Mouse (Mus musculus) stomach, postnatal 0 days (tissue): ENCODE data around the gene Gm10309. TPM values are rescaled to one million over a fixed set of nuclear protein-coding genes. Genes with fewer than 3 reads are reported as not detected.

Experiments used
- ATAC-seq: fragments of 200-750 bp; cut with Nextera tagmentation; 2 replicates; pipeline ENCODE4 v1.8.0; 2017; ENCODE audit not compliant: low FRiP score, low TSS enrichment
- DNase-seq: peaks from one replicate; pipeline ENCODE4 v3.0.0-alpha.2; 2016; ENCODE audit warnings: low spot score
- H3K27ac ChIP-seq: fragments of 300-500 bp; sonication (generic); replicated peaks from 2 replicates; pipeline ENCODE4 v1.5.1; 2014; ENCODE audit warnings: mild to moderate bottlenecking, control low read depth
- H3K27me3 ChIP-seq: fragments of 300-500 bp; sonication (generic); 2 replicates; pipeline ENCODE4 v1.6.1; 2014; ENCODE audit warnings: low read length; ENCODE audit not compliant: control insufficient read depth, insufficient read depth
- H3K36me3 ChIP-seq: fragments of 300-500 bp; sonication (generic); 2 replicates; pipeline ENCODE4 v1.6.1; 2014; ENCODE audit warnings: low read length, mixed read lengths; ENCODE audit not compliant: control insufficient read depth, insufficient read depth
- H3K4me1 ChIP-seq: fragments of 300-500 bp; sonication (generic); replicated peaks from 2 replicates; pipeline ENCODE4 v1.6.1; 2014; ENCODE audit warnings: antibody characterized with exemption; ENCODE audit not compliant: control insufficient read depth, insufficient read depth
- H3K4me2 ChIP-seq: fragments of 300-500 bp; sonication (generic); replicated peaks from 2 replicates; pipeline ENCODE4 v1.6.1; 2014; ENCODE audit warnings: low read depth, mild to moderate bottlenecking, control low read depth, moderate library complexity
- H3K4me3 ChIP-seq: fragments of 300-500 bp; sonication (generic); 2 replicates; pipeline ENCODE4 v1.5.1; 2014; ENCODE audit warnings: low read depth, low read length, control low read depth
- H3K9ac ChIP-seq: fragments of 300-500 bp; sonication (generic); 2 replicates; pipeline ENCODE4 v1.6.1; 2014; ENCODE audit warnings: mild to moderate bottlenecking, low read length, control low read depth, mixed read lengths
- H3K9me3 ChIP-seq: fragments of 300-500 bp; sonication (generic); 2 replicates; pipeline ENCODE4 v1.6.1; 2016; ENCODE audit warnings: low read length; ENCODE audit not compliant: control insufficient read depth
- CTCF ChIP-seq: IDR thresholded peaks from 2 replicates; pipeline ENCODE4 v1.5.1; 2016; ENCODE audit warnings: antibody characterized with exemption, low read depth, mild to moderate bottlenecking, moderate library complexity
- EP300 ChIP-seq: optimal IDR thresholded peaks from 2 replicates; pipeline ENCODE3; 2016; ENCODE audit warnings: antibody characterized with exemption
- WGBS: fragments of 180-500 bp; shearing (Covaris S2); extraction: QIAGEN DNeasy Blood & Tissue Kit; methylation state at CpG from one replicate; pipeline ENCODE4 v1.1.7; 2014; 5-methylcytosine and 5-hydroxymethylcytosine counted together
- polyA plus RNA-seq: library from polyadenylated mRNA; unstranded; fragments of >200 nt; fragmentation: Nextera tagmentation; extraction: Ambion mirVana; gene quantifications from 2 replicates; pipeline ENCODE4 v1.2.1, GENCODE M21; 2015

Gm10309 gene
- polyA plus RNA-seq, 1 experiment from 2014 or later: 0.08 TPM

GRCm38 (mm10) chr17:86463369-86463768, 41.7 kb downstream of the Gm10309 start:
- TF ChIP-seq CTCF (no peak), EP300 (no peak)
- 0 out of 2 replicates have a peak, but pooled peaks cover 2% of the 10 kb centered on the region for H3K4me1 ChIP-seq
- 74% methylated on average over 3 of the region's 3 CpGs for WGBS
- H3K4me3 ChIP-seq: no peak overlapping the region
- no peak overlapping the region for H3K9ac ChIP-seq
- DNase-seq: no peak
- no peaks in the 10 kb centered on the region for H3K27me3 ChIP-seq
- H3K36me3 ChIP-seq: no peaks in the 10 kb centered on the region
- no peak overlapping the region for H3K4me2 ChIP-seq
- no peaks in the 10 kb centered on the region for H3K9me3 ChIP-seq
- H3K27ac ChIP-seq: no peak overlapping the region
- no peak for ATAC-seq

DNA sequence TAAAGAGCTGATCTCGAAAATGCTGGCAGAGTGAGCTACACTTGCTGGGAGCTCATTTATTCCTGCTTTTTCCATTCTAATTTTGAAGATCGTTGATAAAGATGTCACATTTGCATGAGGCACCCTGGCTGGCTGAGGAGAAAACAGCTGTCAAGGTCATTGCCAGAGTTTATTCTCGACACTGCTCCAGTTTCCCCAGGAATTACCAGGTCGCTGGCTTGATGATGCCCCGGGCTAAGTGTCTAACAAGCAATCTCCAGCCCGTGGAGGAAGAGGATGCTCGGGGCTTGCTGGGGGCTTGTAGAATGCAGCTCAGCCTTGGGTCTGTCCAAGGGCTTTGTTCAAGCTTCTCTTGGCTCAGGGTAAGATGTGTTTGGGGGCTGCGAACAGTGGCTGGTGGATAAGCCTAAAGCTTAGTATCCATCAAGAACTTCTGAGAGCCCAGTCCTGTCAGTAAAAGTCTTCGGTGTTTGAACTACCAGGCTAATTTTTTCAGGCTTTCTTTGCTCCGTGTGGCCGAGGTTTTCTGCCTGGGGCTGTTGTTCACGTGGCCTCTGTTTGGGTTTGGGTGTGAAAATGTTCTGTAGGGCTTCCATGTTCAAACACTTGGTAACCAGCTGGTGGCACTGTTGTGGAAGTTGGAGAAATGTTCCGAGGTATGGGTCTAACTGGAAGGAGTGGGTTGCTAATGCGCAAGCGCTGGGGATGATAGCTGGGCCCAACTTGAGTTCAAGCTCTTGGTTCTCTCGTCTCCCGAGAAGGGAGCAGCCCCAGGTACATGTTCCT, 44.2 kb downstream of the Gm10309 start:
- DNase-seq (no peak), ATAC-seq (no peak)
- no peak overlapping the region for H3K9ac ChIP-seq
- no peaks in the 10 kb centered on the region for H3K27me3 ChIP-seq
- H3K9me3 ChIP-seq: no peaks in the 10 kb centered on the region
- H3K4me1 ChIP-seq: no peaks in the 10 kb centered on the region
- H3K36me3 ChIP-seq: no peaks in the 10 kb centered on the region
- 71% methylated on average over 17 of the region's 17 CpGs for WGBS
- TF ChIP-seq CTCF (peak; percentile 51), EP300 (no peak)
- H3K4me2 ChIP-seq: no peak overlapping the region
- H3K27ac ChIP-seq: no peak overlapping the region
- no peak overlapping the region for H3K4me3 ChIP-seq

DNA sequence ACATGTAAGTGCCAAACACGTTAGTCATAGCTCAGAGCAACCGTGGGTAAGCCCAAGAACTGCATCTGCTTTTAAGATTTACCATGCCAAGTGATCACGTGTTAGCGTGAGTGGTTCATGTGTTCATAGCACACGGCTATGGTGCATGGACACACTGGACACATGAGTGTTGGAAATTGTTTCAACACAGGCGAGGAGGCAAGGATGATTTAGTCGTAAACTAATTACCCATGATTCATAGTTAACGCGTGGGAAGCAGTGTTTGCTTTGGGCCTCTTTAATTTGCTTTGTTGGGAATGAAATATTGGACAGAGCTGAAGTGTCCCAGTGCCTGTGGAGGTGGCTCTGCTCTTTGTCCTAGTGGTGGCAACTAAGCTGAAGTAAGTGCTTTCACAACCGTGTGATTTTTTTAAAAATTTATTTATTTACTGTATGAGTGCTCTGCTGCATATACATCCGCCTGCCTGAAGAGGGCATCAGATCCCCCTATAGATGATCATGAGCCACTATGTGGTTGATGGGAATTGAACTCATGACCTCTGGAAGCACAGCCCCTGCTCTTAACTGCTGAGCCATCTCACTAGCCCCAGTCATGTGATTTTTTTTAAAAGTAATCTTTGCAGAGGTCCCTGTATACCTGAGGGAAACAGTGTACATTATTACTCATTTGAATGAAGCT, 46.6 kb downstream of the Gm10309 start:
- ATAC-seq: peak; percentile 38; the same call in 1 of the 2 replicates
- DNase-seq: no peak
- no peak overlapping the region for H3K4me2 ChIP-seq
- no peaks in the 10 kb centered on the region for H3K9me3 ChIP-seq
- no peaks in the 10 kb centered on the region for H3K36me3 ChIP-seq
- H3K27me3 ChIP-seq: no peaks in the 10 kb centered on the region
- no peak overlapping the region for H3K27ac ChIP-seq
- whole genome bisulfite sequencing: 67% methylated on average over 11 of the region's 11 CpGs
- no peak overlapping the region for H3K4me3 ChIP-seq
- TF ChIP-seq EP300 (no peak), CTCF (peak; percentile 58)
- H3K4me1 ChIP-seq: no peaks in the 10 kb centered on the region
- H3K9ac ChIP-seq: no peak overlapping the region

DNA sequence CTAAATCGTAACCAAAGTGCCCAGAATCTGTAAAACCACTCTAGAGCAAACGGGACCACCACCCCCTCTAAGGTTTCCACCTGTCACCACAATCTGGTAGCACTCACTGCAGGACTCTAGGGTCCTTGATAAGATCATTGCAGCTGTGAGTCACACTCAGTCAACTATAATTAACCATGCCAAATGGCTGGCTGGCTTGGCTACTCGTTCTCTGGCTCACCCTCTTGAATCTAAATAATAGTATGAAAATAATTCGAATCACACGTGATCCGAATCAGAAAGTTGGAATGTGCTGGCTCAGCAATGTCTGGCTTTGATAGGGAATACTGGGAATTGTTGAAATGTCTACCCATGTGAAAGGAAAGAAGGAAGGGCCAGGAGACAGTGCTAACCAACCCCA, 48.5 kb downstream of the Gm10309 start:
- Histone ChIP-seq H3K4me1 (no peaks in the 10 kb centered on the region), H3K4me3 (no peak overlapping the region), H3K9ac (no peak overlapping the region), H3K4me2 (no peak overlapping the region), H3K36me3 (no peaks in the 10 kb centered on the region), H3K27ac (no peak overlapping the region), H3K9me3 (no peaks in the 10 kb centered on the region), H3K27me3 (no peaks in the 10 kb centered on the region)
- DNase-seq: no peak
- TF ChIP-seq CTCF: no peak
- no peak for TF ChIP-seq EP300
- WGBS: 68% methylated on average over 6 of the region's 6 CpGs
- no peak for ATAC-seq

DNA sequence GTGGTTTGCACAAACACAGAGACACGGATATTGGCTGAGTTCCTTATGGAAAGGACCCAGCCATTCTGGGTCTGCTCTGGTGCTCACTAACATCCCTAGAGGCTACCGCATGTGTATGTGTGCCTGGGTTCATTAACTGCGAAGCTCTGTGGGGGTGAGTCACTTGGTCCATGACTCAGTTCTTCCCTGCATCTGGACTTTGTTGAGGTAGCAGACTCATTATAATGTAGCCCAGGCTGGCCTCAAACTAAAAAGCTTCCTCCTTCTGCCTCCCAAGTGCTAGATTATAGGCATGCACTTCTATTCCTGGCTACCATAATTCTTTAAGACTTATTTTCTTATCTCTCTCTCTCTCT, 50.7 kb downstream of the Gm10309 start:
- Histone ChIP-seq H3K4me2 (no peak overlapping the region), H3K27ac (no peak overlapping the region), H3K9ac (no peak overlapping the region), H3K27me3 (no peaks in the 10 kb centered on the region), H3K4me3 (no peak overlapping the region), H3K36me3 (no peaks in the 10 kb centered on the region), H3K9me3 (no peaks in the 10 kb centered on the region), H3K4me1 (no peaks in the 10 kb centered on the region)
- 57% methylated on average over 3 of the region's 3 CpGs for WGBS
- DNase-seq (no peak), ATAC-seq (0 out of 2 replicates have a peak, but pooled peaks have one; percentile 40)
- TF ChIP-seq CTCF (no peak), EP300 (no peak)
